27 mouse cellular contexts compared by ENCODE assay signal in the genomic region with DNA sequence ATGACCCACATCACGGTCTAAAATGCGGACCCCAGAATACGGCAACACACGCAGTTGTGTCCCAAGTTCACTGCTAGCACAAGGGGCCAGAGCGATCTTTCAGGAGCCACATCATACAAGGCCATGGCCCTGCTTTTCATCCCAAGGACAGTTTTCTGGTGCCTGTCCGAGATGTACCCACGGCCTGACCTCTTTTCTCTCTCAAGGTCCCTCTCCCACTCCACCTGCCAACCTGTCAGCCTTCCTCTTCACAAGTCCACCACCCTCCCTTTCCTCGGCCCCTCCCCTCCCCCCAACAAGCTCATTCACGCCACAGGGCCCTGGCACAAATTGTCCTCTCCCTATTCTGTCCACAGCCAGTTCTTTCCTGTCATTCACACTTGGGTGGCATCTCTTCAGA. TPM values are rescaled to one million over a fixed set of nuclear protein-coding genes. Genes with fewer than 3 reads are reported as not detected.
DNase-seq lines count a peak whose midpoint lies in the region; ATAC-seq and TF ChIP-seq lines count a peak whose summit lies in the region.
"Had no signal": no experiment of that assay in that cellular context is flagged by ENCODE, and none has a peak within 500 bp of the region (broad histone marks: within the 10 kb centered on the region; RNA-seq: fewer than 3 reads in every experiment).

No protein-coding gene starts in this region.

- no peak for TF ChIP-seq POLR2A in cerebellum, adult 2 months (IDR thresholded peaks at IDR 0.05; ENCODE audit: borderline replicate concordance, insufficient read depth, low read length)

- no peak overlapping the region for H3K4me2 ChIP-seq in hindbrain, embryonic 15.5 days
- H3K4me2 ChIP-seq in hindbrain, embryonic 16.5 days (ENCODE audit: low read length), result no peak overlapping the region
- H3K4me2 ChIP-seq: forebrain, embryonic 13.5 days; heart, embryonic 15.5 days; hindbrain, embryonic 12.5 days; midbrain, embryonic 15.5 days; neural tube, embryonic 15.5 days; stomach, embryonic 15.5 days had no signal

- TF ChIP-seq CTCF in cerebellum, adult 2 months (IDR thresholded peaks at IDR 0.05; ENCODE audit: borderline replicate concordance, insufficient read depth, low read depth, low read length), result no peak

- H3K4me1 ChIP-seq in cerebellum, adult 2 months (ENCODE audit: control insufficient read depth, insufficient read depth, low read length), result peaks cover 28% of the 10 kb centered on the region
- no peaks in the 10 kb centered on the region for H3K4me1 ChIP-seq in hindbrain, embryonic 15.5 days (replicated peaks)
- no peaks in the 10 kb centered on the region for H3K4me1 ChIP-seq in hindbrain, embryonic 16.5 days (ENCODE audit: control insufficient read depth, insufficient read depth, low read depth, low read length)
- H3K4me1 ChIP-seq: hindbrain, embryonic 12.5 days; midbrain, embryonic 15.5 days; neural tube, embryonic 15.5 days; stomach, embryonic 15.5 days had no signal

- 39% methylated on average over 9 of the region's 9 CpGs for WGBS in cerebellum, adult 2 months
- WGBS in hindbrain, embryonic 15.5 days, result 90% methylated on average over 9 of the region's 9 CpGs
- 91% methylated on average over 9 of the region's 9 CpGs for WGBS in hindbrain, embryonic 16.5 days

- H3K4me3 ChIP-seq in cerebellum, adult 2 months (replicated peaks; ENCODE audit: insufficient read depth, low read depth, low read length), result peak overlapping the region; percentile 5
- no peak overlapping the region for H3K4me3 ChIP-seq in hindbrain, embryonic 15.5 days
- H3K4me3 ChIP-seq in hindbrain, embryonic 16.5 days (ENCODE audit: low read length), result no peak overlapping the region
- H3K4me3 ChIP-seq: forebrain, embryonic 13.5 days; heart, embryonic 10.5 days; heart, embryonic 15.5 days; hindbrain, embryonic 12.5 days; midbrain, embryonic 15.5 days; neural tube, embryonic 15.5 days; stomach, embryonic 15.5 days had no signal

- H3K9me3 ChIP-seq in hindbrain, embryonic 15.5 days, result no peaks in the 10 kb centered on the region
- no peaks in the 10 kb centered on the region for H3K9me3 ChIP-seq in hindbrain, embryonic 16.5 days (ENCODE audit: control insufficient read depth, low read length)
- H3K9me3 ChIP-seq: forebrain, embryonic 13.5 days; heart, embryonic 10.5 days; heart, embryonic 15.5 days; hindbrain, embryonic 12.5 days; midbrain, embryonic 15.5 days; neural tube, embryonic 15.5 days; stomach, embryonic 15.5 days had no signal

- H3K36me3 ChIP-seq in hindbrain, embryonic 15.5 days, result no peaks in the 10 kb centered on the region
- no peaks in the 10 kb centered on the region for H3K36me3 ChIP-seq in hindbrain, embryonic 16.5 days (ENCODE audit: control insufficient read depth, insufficient read depth, low read length)
- H3K36me3 ChIP-seq: heart, embryonic 10.5 days; heart, embryonic 15.5 days; hindbrain, embryonic 12.5 days; midbrain, embryonic 15.5 days; neural tube, embryonic 15.5 days; stomach, embryonic 15.5 days had no signal

- no peaks in the 10 kb centered on the region for H3K27me3 ChIP-seq in cerebellum, adult 2 months (ENCODE audit: control insufficient read depth, insufficient read depth, low read length)
- H3K27me3 ChIP-seq in hindbrain, embryonic 15.5 days, result no peaks in the 10 kb centered on the region
- H3K27me3 ChIP-seq in hindbrain, embryonic 16.5 days (replicated peaks; ENCODE audit: control insufficient read depth, insufficient read depth, low read length), result no peaks in the 10 kb centered on the region
- H3K27me3 ChIP-seq: forebrain, embryonic 13.5 days; heart, embryonic 15.5 days; hindbrain, embryonic 12.5 days; midbrain, embryonic 15.5 days; neural tube, embryonic 15.5 days; Patski; stomach, embryonic 15.5 days had no signal

- ATAC-seq in hindbrain, embryonic 15.5 days (ENCODE audit: low FRiP score, low read depth), result peak; percentile 11; the same call in 1 of the 2 replicates
- ATAC-seq in hindbrain, embryonic 16.5 days, result no peak
- ATAC-seq: forebrain, embryonic 13.5 days; intestine, postnatal 0 days; midbrain, embryonic 15.5 days; Patski had no signal

- no peak overlapping the region for H3K9ac ChIP-seq in hindbrain, embryonic 15.5 days
- H3K9ac ChIP-seq in hindbrain, embryonic 16.5 days (ENCODE audit: low read depth, low read length), result no peak overlapping the region
- H3K9ac ChIP-seq: forebrain, embryonic 13.5 days; heart, embryonic 15.5 days; hindbrain, embryonic 12.5 days; liver, embryonic 14.5 days; midbrain, embryonic 15.5 days; neural tube, embryonic 15.5 days; stomach, embryonic 15.5 days had no signal

- DNase-seq in cerebellum, adult 2 months, result peak; percentile 36 to 38
- DNase-seq in cerebellum, postnatal 10 days, result no peak
- DNase-seq in adrenal gland, postnatal 25 days, result peak; percentile 14
- no peak for DNase-seq in kidney, adult 8-10 months
- DNase-seq in adipocyte (ENCODE audit: low spot score), result no peak
- DNase-seq: gastrocnemius, postnatal 10 days; heart, postnatal 36 days; kidney, postnatal 25 days; liver; lung, adult 2 months; lung, postnatal 10 days; right cerebral cortex, postnatal 25 days; thymus, postnatal 14 days had no signal

- H3K27ac ChIP-seq in cerebellum, adult 2 months (ENCODE audit: insufficient read depth, low read length), result peak overlapping the region; percentile 45
- no peak overlapping the region for H3K27ac ChIP-seq in hindbrain, embryonic 15.5 days (replicated peaks)
- no peak overlapping the region for H3K27ac ChIP-seq in hindbrain, embryonic 16.5 days (ENCODE audit: low read depth, low read length)
- H3K27ac ChIP-seq: forebrain, embryonic 13.5 days; heart, embryonic 10.5 days; heart, embryonic 15.5 days; hindbrain, embryonic 12.5 days; liver, embryonic 14.5 days; macrophage; midbrain, embryonic 15.5 days; neural tube, embryonic 15.5 days; stomach, embryonic 15.5 days had no signal

RNA-seq across cellular contexts. Expression of gene Cnksr3, which starts 9.5 kb away (rescaled TPM):
- 35.9 and 43.3 TPM in 2 replicates for polyA plus RNA-seq in cerebellum, adult 2 months (2012; rRNA removed)
- 2.8 and 3.6 TPM in 2 replicates for polyA plus RNA-seq in hindbrain, embryonic 15.5 days (2015; fragmentation: Nextera tagmentation; extraction: Ambion mirVana)
- 3.7 and 4.2 TPM in 2 replicates for polyA plus RNA-seq in hindbrain, embryonic 16.5 days (2015; fragmentation: Nextera tagmentation; extraction: Ambion mirVana)
- 13.9 and 15.3 TPM in 2 replicates for total RNA-seq in adrenal gland, postnatal 25 days (2021)
- total RNA-seq: MEL had no signal

Comparison
In these comparisons a context has a peak if more than half of its experiments do, and no peak if none do; other contexts are left out.
1. DNase-seq: peak in cerebellum, adult 2 months (2 of 2) and adrenal gland, postnatal 25 days (single experiment); none in cerebellum, postnatal 10 days (0 of 2), kidney, adult 8-10 months (0 of 2) and adipocyte (single experiment).